Mouse (Mus musculus): Measurements from ENCODE around the gene Golga4.

DNA sequence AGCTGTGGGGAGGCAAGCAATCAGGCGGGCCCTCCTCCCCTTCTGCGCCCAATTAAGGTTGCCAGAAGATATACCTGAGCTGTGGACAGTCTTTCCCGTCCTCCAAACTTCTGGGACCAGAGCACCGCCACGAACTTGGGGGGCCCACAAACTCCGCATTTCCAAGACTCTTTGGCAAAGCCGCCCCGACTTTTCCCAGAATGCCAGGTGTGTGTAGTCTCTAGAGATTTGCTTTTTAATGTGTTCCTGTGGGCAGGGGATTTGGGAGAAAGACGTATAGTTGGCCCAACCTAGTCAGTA, 19.0 kb upstream of the Golga4 start:
- TF ChIP-seq CTCF (conservative IDR thresholded peaks at IDR 0.05; ENCODE audit: insufficient read depth, insufficient read length, low read depth, low read length) (no peak), POLR2A (IDR thresholded peaks at IDR 0.05; ENCODE audit: low read depth, low read length) (no peak)

All from kidney, adult 2 months (tissue).